Mouse (Mus musculus): ENCODE measurements around the gene Fgfr2.
"Not testable (repeated sequence)": the region's sequence is repeated elsewhere in the genome, so short reads cannot be mapped to it uniquely, and the experiment has no call there.

Gene Fgfr2

DNA sequence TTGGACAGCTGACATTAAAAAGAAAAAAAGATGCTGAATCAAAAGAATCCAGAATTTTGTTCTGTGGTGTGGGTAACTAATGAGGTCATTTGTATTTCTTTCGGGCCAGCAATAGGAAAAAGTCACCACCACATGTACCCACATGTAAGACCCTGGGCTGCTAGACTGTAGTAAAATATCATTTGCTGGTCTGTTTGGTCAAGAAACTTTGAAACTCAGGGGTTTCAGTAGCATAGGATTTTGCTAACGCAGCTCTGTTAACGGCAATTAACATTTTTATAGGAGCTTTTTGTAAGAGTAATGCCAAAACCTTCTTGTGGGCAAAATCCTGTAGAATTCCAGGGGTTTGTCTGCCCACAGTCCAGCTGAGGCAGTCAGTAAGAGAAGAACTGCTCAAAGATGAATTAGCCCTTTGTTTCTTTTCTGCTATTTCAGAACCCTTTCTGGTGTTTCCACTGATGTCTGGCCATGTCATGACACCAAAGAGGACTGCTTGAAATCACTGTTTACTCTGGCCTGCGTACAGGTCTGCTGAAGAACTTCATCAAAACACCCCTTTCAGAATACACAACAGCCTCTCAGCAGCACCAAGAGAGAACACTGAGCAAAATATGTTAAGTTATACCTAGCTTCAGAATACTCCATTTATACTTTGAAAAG is 2667.4 kb downstream of the Fgfr2 start:
- no peak for DNase-seq

DNA sequence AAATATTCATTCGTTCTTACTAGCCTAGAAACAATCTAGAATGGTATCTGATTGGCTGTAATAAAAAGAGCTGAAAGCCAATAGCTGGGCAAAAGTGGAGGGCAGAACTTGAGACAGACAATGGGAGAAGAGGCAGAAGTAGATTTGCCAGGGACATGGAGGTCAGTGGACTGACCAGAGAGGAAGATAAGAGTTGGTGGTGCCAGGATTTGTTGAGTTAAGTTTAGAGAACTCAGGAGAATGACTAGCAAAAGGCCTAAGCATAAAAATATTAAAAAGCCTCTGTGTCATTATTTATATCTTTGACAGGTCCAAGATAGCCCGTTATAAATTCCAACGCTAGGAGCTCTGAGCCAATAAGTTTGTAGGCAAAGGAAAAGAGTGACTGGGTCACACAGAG is 2668.9 kb downstream of the Fgfr2 start:
- DNase-seq, result no peak

DNA sequence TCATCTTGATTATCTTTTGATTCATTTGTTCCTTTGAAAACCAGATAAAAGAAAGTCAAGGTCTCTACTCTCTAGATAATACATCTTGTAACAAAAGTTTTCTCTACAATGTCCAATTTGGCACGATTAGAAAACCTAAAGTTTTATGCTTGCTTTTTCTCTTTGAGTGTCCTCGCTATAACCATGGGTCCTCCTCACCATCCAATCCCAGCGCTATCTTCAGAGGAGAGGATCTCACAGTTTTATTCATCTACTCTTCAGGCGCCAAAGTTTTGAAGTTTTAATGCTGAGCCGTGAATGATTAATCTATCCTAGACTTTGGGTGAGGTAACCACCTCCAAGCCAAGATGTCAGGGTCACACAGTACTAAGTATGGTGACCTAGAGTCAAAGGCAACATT is 2687.4 kb downstream of the Fgfr2 start:
- no peak for DNase-seq

DNA sequence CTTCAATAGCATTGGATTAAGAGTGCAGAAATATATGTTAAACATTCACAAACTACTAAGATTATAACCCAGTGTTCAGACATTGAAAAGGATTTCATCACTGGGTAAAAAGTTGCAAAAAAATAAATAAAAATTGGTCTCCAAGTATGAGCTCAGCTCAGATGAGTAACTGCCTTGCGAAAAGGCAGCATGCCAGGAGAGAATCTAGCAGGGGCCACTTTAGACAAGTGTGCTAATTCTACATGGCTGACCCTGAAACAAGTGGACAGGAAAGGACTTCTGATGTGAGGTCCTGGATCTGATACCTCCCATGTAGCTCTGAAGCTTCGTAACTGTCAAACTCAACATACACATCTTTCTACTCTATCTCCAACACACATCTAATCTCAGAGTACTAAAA is 2691.0 kb downstream of the Fgfr2 start:
- DNase-seq, result no peak

DNA sequence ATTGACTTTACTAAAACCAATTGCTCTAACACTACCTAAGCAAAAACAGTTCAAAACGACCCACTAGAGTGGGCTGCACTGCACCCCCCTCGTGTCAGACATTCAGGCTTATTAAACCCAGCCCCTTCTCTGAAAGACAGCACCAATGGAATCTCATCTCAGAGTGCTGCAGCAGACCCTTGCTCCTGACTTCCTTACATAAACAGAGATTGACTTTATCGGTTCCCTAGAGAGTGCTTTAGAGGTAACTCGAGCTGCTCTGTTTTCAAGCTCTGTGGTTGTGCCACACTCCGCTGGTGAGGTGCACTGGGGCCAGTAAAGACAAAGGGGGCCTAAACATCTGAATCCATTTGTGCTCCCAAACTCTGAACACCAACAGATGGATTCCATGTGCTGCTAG is 2696.6 kb downstream of the Fgfr2 start:
- DNase-seq, result no peak

DNA sequence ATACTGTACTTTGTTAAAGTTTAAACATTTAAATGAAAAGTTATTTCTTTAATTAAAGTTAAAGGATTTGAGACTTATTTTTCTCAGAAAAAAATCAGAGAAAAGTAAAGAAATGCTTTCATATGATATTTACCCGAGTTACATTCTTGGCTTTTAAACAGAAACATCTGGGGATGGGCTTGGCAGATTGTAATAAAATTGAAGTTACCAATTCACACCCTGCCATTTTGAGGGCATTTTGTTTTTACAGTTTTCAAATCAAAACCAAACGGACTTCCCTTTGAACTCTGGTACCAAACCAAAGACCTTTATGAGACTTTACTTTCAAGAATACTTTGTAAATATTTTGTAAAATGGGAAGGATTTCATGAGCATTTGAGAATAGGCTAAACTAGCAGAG is 2697.2 kb downstream of the Fgfr2 start:
- DNase-seq, result no peak

DNA sequence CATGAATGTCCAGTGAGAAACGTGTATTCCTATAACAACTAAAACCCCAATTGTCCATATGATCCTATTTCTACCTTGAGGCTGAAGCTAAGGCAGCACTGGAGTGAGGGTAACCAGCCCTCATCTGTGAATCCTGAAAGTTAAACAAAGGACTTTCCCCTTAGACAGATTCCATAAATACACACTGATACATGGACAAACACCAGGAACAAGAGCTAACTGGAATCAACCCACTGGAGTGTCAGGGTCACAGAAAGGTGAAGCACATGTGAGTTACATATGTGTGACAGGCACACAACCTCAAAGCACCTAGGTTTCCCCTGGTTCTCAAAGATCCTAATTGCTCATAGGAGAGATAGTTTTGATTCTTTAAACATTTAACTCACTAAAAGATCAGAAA is 2703.2 kb downstream of the Fgfr2 start:
- DNase-seq, result no peak

DNA sequence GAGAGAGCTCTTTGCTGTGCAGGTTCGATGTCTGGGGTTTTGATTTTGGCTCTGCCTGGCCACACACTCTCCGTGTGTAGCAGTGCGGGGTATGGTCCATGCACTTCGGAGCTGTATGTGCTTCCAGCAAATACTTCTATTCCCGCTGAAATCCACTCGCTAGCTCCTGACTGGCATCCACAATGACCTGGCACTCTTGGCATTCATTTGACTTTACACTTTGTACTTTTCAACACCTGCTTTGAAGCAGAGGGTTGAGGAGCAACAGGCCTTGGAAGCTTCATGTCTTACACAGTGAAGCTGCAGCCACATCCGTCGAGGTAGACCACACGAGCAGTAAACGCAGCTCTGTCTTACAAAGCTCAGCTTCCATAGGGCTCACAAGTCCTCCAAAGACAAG is 2715.5 kb downstream of the Fgfr2 start:
- no peak for DNase-seq

DNA sequence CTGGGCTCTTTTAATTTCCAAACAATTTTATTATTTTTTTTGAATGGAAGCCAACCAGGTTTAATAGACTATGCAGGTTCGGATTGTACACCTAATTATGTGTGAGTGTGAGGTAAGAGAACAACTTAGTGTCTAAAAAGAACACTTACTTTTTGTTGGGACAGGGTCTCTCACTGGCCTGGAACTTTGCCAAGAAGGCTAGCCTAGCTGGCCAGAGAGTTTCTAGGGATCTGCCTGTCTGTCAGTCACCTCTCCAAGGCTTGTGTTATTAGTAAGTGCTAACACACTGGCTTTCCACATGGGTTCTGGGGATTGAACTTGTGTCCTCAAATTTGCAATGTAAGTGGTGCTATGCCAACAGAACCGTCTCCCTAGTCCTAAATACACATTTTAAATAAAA is 2719.8 kb downstream of the Fgfr2 start:
- DNase-seq, result no peak

DNA sequence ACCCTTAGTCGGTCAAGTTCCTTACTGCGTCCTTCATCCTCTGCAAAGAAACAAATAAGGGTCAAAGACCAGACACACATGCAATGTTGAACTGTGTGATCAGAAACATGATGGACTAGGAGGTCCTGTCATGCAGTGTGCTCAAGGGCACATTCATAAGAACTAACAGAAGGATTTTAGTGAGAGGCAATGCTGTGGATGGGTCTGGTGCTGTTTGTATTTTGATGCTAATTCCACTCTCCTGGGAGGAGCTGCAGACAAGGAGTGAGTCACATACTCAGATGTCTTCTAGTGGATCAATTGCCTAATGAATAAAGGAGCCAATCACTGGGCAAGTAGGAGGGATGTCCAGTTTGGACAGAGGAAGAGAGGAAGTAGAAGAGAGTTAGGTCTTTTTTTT is 2728.5 kb downstream of the Fgfr2 start:
- no peak for DNase-seq

DNA sequence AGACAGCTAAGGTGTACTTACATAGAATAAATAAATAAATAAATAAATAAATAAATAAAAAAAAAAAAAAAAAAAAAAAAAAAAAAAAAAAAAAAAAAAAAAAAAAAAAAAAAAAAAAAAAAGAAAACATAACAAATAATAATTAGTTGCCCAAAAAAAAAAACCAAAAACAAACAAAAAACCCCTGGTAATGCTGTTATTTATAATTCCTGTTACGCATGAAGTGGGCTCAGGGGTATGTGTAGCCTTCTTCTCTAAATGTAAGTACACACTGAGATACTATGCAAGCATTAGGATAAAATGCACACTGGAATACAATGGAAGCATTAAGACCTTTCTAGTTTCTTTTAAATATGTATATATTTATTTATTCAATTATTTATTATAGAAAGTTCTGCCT is 2733.1 kb downstream of the Fgfr2 start:
- not testable (repeated sequence) for DNase-seq

DNA sequence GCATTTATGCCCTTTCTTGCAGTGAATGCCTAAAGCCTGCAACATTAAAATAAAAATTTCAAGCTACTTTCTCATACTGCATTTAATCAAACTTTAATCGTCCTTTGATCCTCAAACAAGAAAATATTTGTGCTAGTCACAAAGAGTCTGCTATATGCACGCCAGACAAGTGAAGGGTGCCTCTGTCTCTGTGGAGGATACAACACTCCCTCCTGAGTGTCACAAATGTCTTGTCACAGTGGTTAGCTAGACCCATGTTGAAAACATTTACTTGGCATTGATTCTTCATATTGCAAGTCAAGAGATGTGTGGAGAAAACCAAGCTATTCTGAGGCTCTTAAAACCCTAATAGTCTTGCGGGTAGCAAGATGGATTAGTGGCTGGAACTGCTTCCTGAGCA is 2736.8 kb downstream of the Fgfr2 start:
- DNase-seq, result no peak

DNA sequence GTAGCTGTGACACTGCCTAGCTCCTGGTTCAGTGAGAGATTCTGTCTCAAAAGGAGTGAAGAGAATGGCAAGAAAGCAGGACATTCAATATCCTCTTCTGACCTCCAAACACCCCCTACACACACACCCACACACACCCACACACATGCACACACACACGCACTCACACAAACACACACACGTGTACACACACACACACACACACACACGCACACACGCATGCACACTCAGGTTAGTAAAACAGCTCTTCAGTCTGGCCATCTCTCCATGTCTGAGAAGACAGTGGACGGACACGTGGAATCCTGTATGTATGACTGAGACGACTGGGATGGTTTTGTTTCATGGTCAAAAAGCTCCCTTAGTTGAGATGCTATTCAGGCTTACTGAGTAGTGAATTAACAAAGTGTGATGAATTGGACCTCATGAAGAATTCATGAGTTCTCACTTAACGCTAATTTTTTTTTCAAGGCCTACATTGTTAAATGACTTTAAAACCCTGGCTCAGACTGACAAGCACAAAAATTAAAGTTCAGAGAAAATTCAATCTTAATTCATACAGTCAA is 2737.3 kb downstream of the Fgfr2 start:
- DNase-seq, result no peak

DNA sequence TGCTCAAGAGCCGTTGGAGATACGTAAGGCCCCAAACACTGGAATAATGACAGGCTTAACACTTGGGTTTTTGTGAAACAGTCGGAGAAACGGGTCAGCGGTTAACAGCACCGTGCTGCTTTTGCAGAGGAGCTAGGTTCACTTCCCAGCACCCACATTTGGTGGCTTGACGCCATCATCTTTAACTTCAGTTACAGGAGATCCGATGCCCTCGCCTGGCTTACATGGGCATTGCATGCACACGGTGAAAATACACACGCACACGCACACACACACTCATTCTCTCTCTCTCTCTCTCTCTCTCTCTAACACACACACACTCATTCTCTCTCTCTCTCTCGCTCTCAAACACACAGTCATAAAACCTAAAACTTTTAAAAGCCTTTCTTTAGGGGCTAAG is 2741.0 kb downstream of the Fgfr2 start:
- DNase-seq, result no peak

DNA sequence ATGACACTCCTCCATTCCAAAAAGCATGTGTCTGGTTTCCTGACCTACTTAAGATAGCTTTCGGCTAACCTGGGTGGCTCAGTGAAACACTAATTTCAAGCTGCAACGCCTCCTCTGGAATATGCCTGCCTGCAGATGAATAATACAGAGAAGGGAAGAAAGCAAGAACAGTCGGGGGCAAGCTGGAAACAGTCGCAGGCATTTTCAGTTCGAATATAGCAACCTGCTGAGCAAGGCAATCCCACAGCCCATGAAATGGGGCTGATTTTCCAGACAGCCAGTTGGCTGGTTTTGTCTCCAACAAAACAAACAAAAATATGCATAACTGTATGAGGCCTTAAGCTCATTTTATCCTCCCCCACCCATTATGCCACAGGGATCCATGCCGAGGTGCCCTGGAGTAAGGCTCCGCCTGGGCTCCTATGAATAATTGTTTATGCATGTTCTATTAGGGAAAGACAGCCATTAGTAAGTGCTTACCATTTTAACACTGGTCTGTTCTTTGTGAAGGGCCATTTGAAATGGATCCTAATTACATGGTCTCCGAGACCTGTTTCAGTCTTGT is 2741.7 kb downstream of the Fgfr2 start:
- DNase-seq, result no peak

DNA sequence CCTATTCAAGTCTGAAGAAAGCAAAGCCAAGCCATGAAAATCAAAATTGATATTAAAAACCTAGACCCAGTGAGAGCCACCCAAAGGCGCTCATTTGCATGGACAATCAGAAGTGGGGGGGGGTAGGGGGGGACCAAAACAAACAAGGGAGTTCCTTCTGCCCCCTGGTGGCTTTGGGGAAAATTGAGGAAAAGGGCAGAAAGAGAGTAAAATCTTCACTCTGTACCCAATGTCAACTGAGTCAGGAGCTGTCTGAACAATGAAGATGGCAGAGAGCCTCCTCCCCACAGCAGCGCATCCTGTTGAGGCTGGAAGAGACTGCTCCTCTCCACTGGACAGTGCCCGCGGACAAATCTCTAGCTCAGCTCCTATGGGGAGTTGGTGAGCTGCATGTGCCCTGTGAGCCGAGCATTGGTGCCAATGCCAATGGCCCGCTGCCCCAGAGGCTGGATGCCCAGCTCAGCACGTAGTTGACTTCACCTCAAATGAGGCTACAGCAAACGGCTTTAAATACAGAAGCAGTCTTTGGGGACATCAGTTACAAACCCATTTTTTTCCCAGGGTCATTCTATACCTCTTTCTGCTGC is 2742.3 kb downstream of the Fgfr2 start:
- DNase-seq, result no peak

DNA sequence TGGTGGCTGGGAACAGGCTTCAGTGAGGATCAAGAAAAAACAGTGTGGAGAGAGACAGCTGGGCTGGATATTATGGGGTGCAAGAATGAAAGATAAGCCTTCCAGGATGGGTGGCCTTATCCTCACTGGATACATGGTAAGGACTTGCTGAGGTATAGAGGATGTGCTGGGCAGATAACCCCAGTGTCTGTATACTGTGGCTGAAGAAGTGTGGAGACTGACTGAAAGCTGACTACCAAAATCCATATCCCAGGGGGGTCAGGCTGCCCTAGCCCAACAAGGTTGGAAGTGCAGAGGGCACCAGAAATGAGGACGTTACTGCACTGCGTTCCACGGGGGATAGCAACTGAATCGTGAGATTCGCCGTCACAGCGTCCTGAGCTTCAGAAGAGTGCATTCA is 2742.8 kb downstream of the Fgfr2 start:
- DNase-seq, result no peak

DNA sequence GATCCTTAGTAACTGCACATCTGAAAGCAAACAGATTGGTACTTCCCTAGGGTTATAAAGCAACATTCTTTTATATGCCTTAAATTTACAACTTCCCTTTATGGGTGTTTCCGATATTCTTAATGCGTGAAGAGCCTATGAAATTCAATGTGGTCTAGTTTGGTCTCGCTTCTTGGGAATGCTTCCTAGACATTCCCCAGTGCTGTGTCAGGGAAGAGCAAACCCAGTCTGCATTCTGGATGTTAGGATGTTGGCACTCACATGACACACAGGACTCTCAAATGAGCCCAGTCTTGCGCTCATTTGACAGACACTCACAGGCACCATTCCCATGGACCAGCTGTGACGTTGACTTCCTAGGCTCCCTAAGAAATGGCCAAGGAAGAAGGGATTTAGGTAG is 2743.3 kb downstream of the Fgfr2 start:
- DNase-seq, result no peak

DNA sequence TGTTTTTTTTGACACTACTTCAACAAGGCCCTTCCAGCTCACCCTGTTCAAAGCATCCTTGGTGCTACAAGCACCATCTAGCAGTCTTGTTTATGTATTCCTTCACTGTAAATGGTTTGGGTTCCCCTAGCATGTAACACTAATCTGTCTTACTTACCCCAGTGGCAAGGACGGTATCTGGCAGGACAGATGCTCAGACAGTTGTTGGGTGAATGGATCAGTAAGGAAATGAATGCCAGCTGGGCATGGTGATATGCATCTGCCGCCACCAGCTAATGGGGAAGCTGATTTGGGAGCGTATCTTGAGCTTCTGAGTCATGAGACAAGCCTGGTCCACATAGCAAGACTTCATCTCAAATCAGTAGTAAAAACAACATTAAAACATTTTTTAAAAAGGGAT is 2744.8 kb downstream of the Fgfr2 start:
- no peak for DNase-seq

DNA sequence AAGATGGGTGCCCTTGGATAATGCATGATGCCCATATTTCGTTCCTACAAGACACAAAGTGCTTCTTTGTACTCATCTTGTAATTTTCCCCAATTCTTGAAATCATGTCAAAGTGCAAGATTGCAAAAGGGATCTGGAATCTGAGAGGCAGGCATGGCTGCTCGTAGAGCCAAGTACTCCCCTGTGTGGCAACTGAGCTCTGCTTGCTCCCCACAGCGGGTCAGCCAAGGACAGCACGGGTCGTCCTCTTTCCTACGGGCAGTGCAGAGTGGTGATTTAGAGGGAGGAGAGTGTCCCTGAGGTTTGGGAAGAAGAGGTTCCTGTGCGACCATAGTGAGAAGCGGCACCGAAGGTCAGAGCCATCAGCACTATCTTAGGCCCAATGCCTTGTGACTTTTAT is 2748.8 kb downstream of the Fgfr2 start:
- DNase-seq, result no peak

DNA sequence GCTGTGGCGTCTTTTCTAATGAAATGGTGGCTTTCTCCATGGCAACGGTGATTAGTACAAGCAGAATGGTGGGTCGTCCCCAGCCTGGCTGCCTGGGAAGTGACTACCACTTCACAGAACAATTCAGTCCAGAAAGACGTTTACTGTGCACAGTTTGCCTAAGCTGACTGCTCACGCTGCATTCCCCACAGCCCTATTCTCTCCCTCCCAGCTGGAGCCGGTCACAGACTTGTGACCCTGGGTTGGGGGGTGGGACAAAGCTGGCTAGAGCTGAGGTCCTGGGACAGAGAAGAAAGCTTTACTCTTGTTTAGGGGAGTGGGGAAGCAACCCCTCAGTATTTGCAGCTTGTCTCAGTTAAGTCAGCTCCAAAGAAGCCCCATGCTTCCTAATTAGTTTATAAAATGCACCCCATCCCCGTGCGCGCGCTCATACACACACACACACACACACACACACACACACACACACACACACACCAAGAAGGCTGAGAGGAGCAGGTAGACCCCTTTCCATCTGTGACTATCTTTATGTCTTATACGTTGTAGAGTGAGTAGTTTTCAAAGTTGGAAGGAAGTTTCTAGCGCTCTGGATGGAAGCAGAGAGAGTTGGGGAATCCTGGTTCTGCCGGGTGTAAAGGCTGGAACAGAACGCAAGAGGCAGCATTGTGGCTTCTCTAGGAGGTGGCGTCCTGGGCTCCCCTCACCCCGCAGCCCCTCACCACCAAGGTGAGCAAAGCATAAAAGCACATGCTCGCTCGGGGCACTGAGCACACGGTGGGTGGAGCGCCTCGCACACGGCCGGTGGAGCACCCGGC is 2754.1 kb downstream of the Fgfr2 start:
- DNase-seq, result no peak

DNA sequence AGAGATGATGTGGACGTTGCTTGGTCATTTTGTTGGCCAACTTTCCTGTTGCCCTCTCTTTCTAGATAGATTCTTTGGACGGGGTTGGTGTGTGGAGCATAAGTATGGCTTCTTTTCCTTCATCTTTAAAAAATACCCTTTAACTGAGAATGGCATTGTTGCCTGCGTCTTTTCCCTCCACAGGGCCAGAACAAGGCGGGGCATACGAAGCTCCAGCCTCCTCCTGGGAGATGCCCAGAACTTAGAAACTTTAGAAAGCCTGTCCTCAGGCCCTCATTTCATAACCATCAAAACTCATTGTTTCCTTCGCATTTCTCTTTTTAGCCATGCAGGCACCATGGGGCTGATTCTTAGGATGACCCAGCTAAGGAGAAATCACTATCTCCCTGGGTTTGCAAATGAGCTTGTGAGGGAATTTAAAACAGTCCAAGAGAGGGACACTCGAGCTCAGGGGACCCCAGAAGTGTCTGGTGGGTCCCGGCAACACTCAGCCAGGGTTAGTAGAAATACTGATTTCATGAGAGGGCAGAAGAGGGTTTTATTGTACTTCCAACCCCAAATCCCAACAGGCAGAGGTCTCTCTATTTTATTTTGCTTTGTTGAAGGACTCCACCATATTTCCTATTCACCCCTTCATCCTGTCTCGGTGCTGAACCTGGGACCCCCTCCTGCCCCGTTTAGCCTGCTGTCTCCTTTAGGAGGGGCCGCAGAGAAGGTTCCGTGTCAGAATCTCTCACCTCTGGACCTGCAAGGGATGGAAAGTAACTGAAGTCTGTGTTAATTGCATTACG is 2754.9 kb downstream of the Fgfr2 start:
- no peak for DNase-seq

All from kidney, adult 18-20 months (tissue).